Mouse (Mus musculus): Measurements from ENCODE around the gene Nxf1. TPM values are rescaled to one million over a fixed set of nuclear protein-coding genes. Genes with fewer than 3 reads are reported as not detected.

Nxf1 gene
- total and polyA plus RNA-seq, 2 experiments from 2014 or later, result 51.3 to 89.5 TPM

DNA sequence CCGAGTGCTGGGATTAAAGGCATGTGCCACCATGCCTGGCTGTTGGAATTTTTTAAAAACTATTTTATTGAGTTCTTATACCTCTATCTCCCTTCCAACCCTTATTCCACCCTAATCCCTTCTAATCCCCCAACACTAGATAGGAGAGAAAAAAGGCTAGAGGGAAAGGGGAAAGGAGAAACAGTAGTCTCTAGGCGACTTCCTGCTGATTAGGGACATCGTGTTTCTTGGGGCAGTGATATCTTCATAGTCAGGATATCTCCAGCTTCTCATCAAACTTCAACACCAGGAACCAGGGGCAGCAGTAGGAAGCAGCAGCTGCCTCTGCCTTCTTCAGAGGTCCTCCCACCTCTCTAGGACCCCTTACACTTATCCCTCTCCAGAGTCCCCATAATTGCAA lies 22.5 kb upstream of the Nxf1 start:
- H3K27ac ChIP-seq, result no peak overlapping the region
- ATAC-seq, result no peak
- no peak for DNase-seq (ENCODE audit: low spot score)
- H3K4me3 ChIP-seq (ENCODE audit: low read length), result no peak overlapping the region
- H3K27me3 ChIP-seq (ENCODE audit: insufficient read depth, low read length), result no peaks in the 10 kb centered on the region
- H3K4me1 ChIP-seq (ENCODE audit: insufficient read depth, low read length), result peaks cover 3% of the 10 kb centered on the region; the same call in 1 of the 2 replicates
- no peak overlapping the region for H3K9ac ChIP-seq (replicated peaks; ENCODE audit: low read length)
- peaks cover 13% of the 10 kb centered on the region for H3K36me3 ChIP-seq (ENCODE audit: insufficient read depth, low read length)
- WGBS, result 77% methylated on average over 3 of the region's 3 CpGs
- no peak overlapping the region for H3K4me2 ChIP-seq (ENCODE audit: low read depth, low read length)
- no peak for TF ChIP-seq CTCF (IDR thresholded peaks at IDR 0.05; ENCODE audit: low read depth)
- no peaks in the 10 kb centered on the region for H3K9me3 ChIP-seq (ENCODE audit: low read length)

DNA sequence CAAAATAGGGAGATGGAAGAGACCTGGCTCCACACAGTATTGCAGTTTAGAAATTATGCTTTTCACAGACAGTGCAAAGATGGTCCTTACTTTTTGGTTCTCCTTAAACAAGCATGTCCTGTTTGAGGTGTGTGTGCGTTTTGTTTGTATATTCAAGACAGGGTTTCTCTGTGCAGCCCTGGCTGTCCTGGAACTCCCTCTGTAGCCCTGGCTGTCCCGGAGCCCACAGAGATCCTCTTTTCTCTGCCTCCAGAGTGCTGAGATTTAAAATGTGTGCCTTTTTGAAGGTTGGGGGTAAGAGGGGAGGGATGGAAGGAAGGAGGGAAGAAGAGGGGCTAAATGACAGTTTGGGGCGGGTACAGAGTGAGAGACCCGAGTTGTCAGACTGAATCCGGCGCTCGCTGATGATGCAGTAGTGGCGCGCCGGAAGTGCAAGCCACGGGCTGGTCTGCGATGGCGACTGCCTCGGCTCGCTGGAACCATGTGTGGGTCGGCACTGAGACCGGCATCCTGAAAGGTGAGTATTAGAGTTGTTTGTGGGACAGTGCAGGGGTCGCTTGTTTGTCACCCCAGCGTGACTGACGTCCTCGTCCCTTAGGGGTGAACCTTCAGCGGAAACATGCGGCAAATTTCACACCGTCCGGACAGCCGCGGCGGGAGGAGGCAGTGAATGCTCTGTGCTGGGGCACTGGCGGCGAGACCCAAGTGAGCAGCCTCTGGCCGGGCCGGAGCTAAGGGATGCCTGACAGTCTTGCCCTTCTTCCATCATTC lies 21.3 kb upstream of the Nxf1 start, which contains the start of gene Wdr74:
Gene Wdr74 (plus strand): TSS at position 439 of the 771 bp plus-strand sequence.
- Histone ChIP-seq H3K4me1 (ENCODE audit: insufficient read depth, low read length) (peaks cover 3% of the 10 kb centered on the region; the same call in 1 of the 2 replicates), H3K9me3 (ENCODE audit: low read length) (no peaks in the 10 kb centered on the region), H3K9ac (replicated peaks; ENCODE audit: low read length) (peak within 1 kb of the TSS; percentile 70), H3K4me2 (ENCODE audit: low read depth, low read length) (peak within 1 kb of the TSS; percentile 98), H3K36me3 (ENCODE audit: insufficient read depth, low read length) (peaks cover 22% of the 10 kb centered on the region), H3K27me3 (ENCODE audit: insufficient read depth, low read length) (no peaks in the 10 kb centered on the region), H3K27ac (peak within 1 kb of the TSS; percentile 71), H3K4me3 (ENCODE audit: low read length) (peak within 1 kb of the TSS; percentile 91)
- ATAC-seq (peak; percentile 96), DNase-seq (ENCODE audit: low spot score) (peak; percentile 96)
- TF ChIP-seq CTCF (IDR thresholded peaks at IDR 0.05; ENCODE audit: low read depth), result no peak
- under 1% methylated on average over 32 of the region's 32 CpGs for WGBS

DNA sequence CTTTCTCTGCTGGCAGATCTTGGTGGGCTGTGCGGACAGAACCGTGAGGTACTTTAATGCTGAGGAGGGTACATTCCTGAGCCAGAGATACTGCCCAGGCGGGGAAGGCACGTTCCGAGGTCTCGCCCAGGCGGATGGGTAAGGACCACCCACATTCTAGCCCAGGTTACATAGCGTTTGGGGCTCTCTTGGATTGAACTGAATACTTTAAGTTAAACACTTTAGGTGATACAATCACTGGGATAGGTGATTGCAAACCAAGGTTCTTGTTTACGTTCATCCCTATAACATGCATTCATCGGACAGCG lies 20.8 kb upstream of the Nxf1 start:
- no peak for TF ChIP-seq CTCF (IDR thresholded peaks at IDR 0.05; ENCODE audit: low read depth)
- Histone ChIP-seq H3K9ac (replicated peaks; ENCODE audit: low read length) (peak overlapping the region; percentile 70), H3K4me1 (ENCODE audit: insufficient read depth, low read length) (peaks cover 3% of the 10 kb centered on the region; the same call in 1 of the 2 replicates), H3K4me2 (ENCODE audit: low read depth, low read length) (peak overlapping the region; percentile 98), H3K36me3 (ENCODE audit: insufficient read depth, low read length) (peaks cover 22% of the 10 kb centered on the region), H3K27me3 (ENCODE audit: insufficient read depth, low read length) (no peaks in the 10 kb centered on the region), H3K9me3 (ENCODE audit: low read length) (no peaks in the 10 kb centered on the region), H3K27ac (peak overlapping the region; percentile 71; the same call in 1 of the 2 replicates), H3K4me3 (ENCODE audit: low read length) (peak overlapping the region; percentile 91)
- WGBS, result 5% methylated on average over 11 of the region's 11 CpGs
- ATAC-seq, result no peak; the same call in 1 of the 2 replicates
- DNase-seq (ENCODE audit: low spot score), result no peak

DNA sequence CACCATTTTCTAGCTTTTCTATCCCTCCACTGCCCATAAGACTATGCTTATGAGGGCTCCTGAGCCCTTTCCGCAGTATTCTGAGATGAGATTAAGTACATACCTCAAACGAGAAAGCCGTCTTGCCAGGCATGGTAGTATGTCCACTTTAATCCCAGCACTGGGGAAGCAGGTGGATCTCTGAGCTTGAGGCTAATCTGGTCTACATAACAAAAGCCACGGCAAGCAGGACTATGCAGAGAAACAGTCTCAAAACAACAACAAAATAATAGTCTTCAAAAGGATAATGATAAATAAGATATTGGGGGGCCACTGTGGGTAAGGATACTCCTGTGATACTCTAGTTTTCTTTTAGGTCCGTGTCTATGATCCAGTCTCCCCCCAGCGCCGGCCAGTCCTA lies 18.0 kb upstream of the Nxf1 start:
- no peak overlapping the region for H3K9ac ChIP-seq (replicated peaks; ENCODE audit: low read length)
- no peak overlapping the region for H3K27ac ChIP-seq
- H3K4me2 ChIP-seq (ENCODE audit: low read depth, low read length), result no peak overlapping the region
- DNase-seq (ENCODE audit: low spot score), result no peak
- ATAC-seq, result no peak
- WGBS, result 87% methylated on average over 7 of the region's 7 CpGs
- peaks cover 6% of the 10 kb centered on the region; the same call in 1 of the 2 replicates for H3K4me1 ChIP-seq (ENCODE audit: insufficient read depth, low read length)
- no peaks in the 10 kb centered on the region for H3K27me3 ChIP-seq (ENCODE audit: insufficient read depth, low read length)
- peaks cover 25% of the 10 kb centered on the region for H3K36me3 ChIP-seq (ENCODE audit: insufficient read depth, low read length)
- H3K4me3 ChIP-seq (ENCODE audit: low read length), result no peak overlapping the region
- H3K9me3 ChIP-seq (ENCODE audit: low read length), result no peaks in the 10 kb centered on the region
- TF ChIP-seq CTCF (IDR thresholded peaks at IDR 0.05; ENCODE audit: low read depth), result no peak

DNA sequence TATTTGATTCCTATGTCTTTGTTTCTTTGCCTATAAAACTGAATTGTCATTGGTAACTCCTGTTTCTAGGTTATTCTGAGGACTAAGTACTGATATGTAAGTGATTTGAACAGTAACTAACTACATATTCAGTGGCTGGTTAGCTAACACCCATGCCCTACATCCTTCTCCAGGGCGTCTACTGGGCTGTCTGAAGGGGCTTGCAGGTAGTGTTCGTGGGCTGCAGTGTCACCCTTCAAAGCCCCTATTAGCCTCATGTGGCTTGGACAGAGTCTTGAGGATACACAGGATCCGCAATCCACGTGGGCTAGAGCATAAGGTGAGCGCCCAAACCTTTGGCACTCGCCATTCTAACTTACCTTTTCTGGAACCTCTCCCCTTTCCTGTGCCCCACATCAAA lies 17.2 kb upstream of the Nxf1 start:
- TF ChIP-seq CTCF (IDR thresholded peaks at IDR 0.05; ENCODE audit: low read depth), result no peak
- Histone ChIP-seq H3K27me3 (ENCODE audit: insufficient read depth, low read length) (no peaks in the 10 kb centered on the region), H3K36me3 (ENCODE audit: insufficient read depth, low read length) (peaks cover 25% of the 10 kb centered on the region), H3K4me1 (ENCODE audit: insufficient read depth, low read length) (peaks cover 6% of the 10 kb centered on the region; the same call in 1 of the 2 replicates), H3K4me3 (ENCODE audit: low read length) (no peak overlapping the region), H3K4me2 (ENCODE audit: low read depth, low read length) (no peak overlapping the region), H3K27ac (no peak overlapping the region), H3K9ac (replicated peaks; ENCODE audit: low read length) (no peak overlapping the region), H3K9me3 (ENCODE audit: low read length) (no peaks in the 10 kb centered on the region)
- no peak for ATAC-seq
- no peak for DNase-seq (ENCODE audit: low spot score)
- 94% methylated on average over 6 of the region's 6 CpGs for WGBS

DNA sequence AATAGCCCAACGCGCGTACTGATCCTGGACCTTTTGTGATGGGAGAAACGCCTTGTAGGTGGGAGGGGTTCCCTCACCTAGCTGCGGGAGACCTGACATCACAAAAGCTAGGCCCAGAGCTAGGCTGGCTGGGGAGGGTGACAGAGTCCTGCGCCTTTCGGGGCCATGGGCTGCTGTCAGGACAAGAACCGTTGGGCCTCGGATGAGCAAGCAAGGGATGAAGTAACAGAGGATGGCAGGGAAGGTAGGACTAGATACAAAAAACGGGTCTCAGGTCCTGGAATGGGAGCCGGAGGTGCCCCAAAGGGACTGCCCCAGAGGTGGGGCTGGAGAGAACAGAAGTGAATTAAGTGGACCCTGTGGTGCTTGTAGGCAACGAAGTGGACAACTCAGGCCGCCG lies 16.3 kb upstream of the Nxf1 start, which contains the start of gene 1700092M07Rik:
Gene 1700092M07Rik (plus strand): TSS at position 116 of the 400 bp plus-strand sequence.
- Histone ChIP-seq H3K9me3 (ENCODE audit: low read length) (no peaks in the 10 kb centered on the region), H3K27me3 (ENCODE audit: insufficient read depth, low read length) (no peaks in the 10 kb centered on the region), H3K4me3 (ENCODE audit: low read length) (peak within 1 kb of the TSS; percentile 60), H3K36me3 (ENCODE audit: insufficient read depth, low read length) (peaks cover 30% of the 10 kb centered on the region), H3K27ac (peak within 1 kb of the TSS; percentile 95), H3K4me2 (ENCODE audit: low read depth, low read length) (peak within 1 kb of the TSS; percentile 97), H3K4me1 (ENCODE audit: insufficient read depth, low read length) (0 out of 2 replicates have a peak, but pooled peaks cover 3% of the 10 kb centered on the region), H3K9ac (replicated peaks; ENCODE audit: low read length) (peak within 1 kb of the TSS; percentile 79)
- 62% methylated on average over 14 of the region's 14 CpGs for WGBS
- TF ChIP-seq CTCF (IDR thresholded peaks at IDR 0.05; ENCODE audit: low read depth), result no peak
- no peak for DNase-seq (ENCODE audit: low spot score)
- no peak for ATAC-seq
